In genomic region chr1:135793370-135794215, GRCm38 (mm10) we compare ENCODE assay signal across 8 mouse cellular contexts. TPM values are rescaled to one million over a fixed set of nuclear protein-coding genes. Genes with fewer than 3 reads are reported as not detected.
DNase-seq lines count a peak whose midpoint lies in the region; ATAC-seq and TF ChIP-seq lines count a peak whose summit lies in the region.

No protein-coding gene starts in this region.

- no peaks in the 10 kb centered on the region for H3K9me3 ChIP-seq in kidney, embryonic 16.5 days (ENCODE audit: low read length)
- H3K9me3 ChIP-seq in embryonic facial prominence, embryonic 15.5 days (replicated peaks) = no peaks in the 10 kb centered on the region
- no peaks in the 10 kb centered on the region for H3K9me3 ChIP-seq in hindbrain, embryonic 11.5 days (ENCODE audit: control insufficient read depth, low read length)
- H3K9me3 ChIP-seq in liver, embryonic 11.5 days (ENCODE audit: control insufficient read depth, low read length) = no peaks in the 10 kb centered on the region

- H3K4me1 ChIP-seq in kidney, embryonic 16.5 days (ENCODE audit: insufficient read depth, low read length) = peaks cover 34% of the 10 kb centered on the region
- H3K4me1 ChIP-seq in embryonic facial prominence, embryonic 15.5 days = peaks cover 26% of the 10 kb centered on the region
- H3K4me1 ChIP-seq in hindbrain, embryonic 11.5 days (replicated peaks; ENCODE audit: control insufficient read depth, insufficient read depth, low read length) = no peaks in the 10 kb centered on the region; the same call in 1 of the 2 replicates
- peaks cover 22% of the 10 kb centered on the region for H3K4me1 ChIP-seq in liver, embryonic 11.5 days (replicated peaks; ENCODE audit: control insufficient read depth, insufficient read depth, low read length)
- H3K4me1 ChIP-seq in cerebellum, adult 2 months (ENCODE audit: control insufficient read depth, insufficient read depth, low read length) = no peaks in the 10 kb centered on the region

- H3K27ac ChIP-seq in kidney, embryonic 16.5 days (ENCODE audit: low read length) = peak overlapping the region; percentile 89
- H3K27ac ChIP-seq in embryonic facial prominence, embryonic 15.5 days (replicated peaks) = peak overlapping the region; percentile 85
- no peak overlapping the region for H3K27ac ChIP-seq in hindbrain, embryonic 11.5 days (ENCODE audit: low read depth, low read length)
- H3K27ac ChIP-seq in liver, embryonic 11.5 days (ENCODE audit: low read depth, low read length) = no peak overlapping the region
- no peak overlapping the region for H3K27ac ChIP-seq in cerebellum, adult 2 months (ENCODE audit: insufficient read depth, low read length)

- peak overlapping the region; percentile 56 for H3K4me2 ChIP-seq in kidney, embryonic 16.5 days (replicated peaks; ENCODE audit: low read depth, low read length)
- peak overlapping the region; percentile 48 for H3K4me2 ChIP-seq in embryonic facial prominence, embryonic 15.5 days (replicated peaks)
- peak overlapping the region; percentile 22 for H3K4me2 ChIP-seq in hindbrain, embryonic 11.5 days (replicated peaks; ENCODE audit: low read depth, low read length)
- H3K4me2 ChIP-seq in liver, embryonic 11.5 days = peak overlapping the region; percentile 40

- H3K9ac ChIP-seq in kidney, embryonic 16.5 days (replicated peaks; ENCODE audit: low read length) = peak overlapping the region; percentile 63
- peak overlapping the region; percentile 1; the same call in 1 of the 2 replicates for H3K9ac ChIP-seq in embryonic facial prominence, embryonic 15.5 days
- H3K9ac ChIP-seq in hindbrain, embryonic 11.5 days (ENCODE audit: low read depth, low read length) = no peak overlapping the region
- H3K9ac ChIP-seq in liver, embryonic 11.5 days (ENCODE audit: low read depth, low read length) = 0 out of 2 replicates have a peak overlapping the region, but pooled peaks have one; percentile 1

- TF ChIP-seq CTCF in cerebellum, adult 2 months (IDR thresholded peaks at IDR 0.05; ENCODE audit: borderline replicate concordance, insufficient read depth, low read depth, low read length) = no peak

- no peaks in the 10 kb centered on the region for H3K36me3 ChIP-seq in kidney, embryonic 16.5 days (ENCODE audit: insufficient read depth, low read length)
- no peaks in the 10 kb centered on the region for H3K36me3 ChIP-seq in embryonic facial prominence, embryonic 15.5 days
- H3K36me3 ChIP-seq in hindbrain, embryonic 11.5 days (ENCODE audit: control insufficient read depth, insufficient read depth, low read length) = no peaks in the 10 kb centered on the region
- H3K36me3 ChIP-seq in liver, embryonic 11.5 days (ENCODE audit: control insufficient read depth, insufficient read depth, low read length) = no peaks in the 10 kb centered on the region

- peak overlapping the region; percentile 28 for H3K4me3 ChIP-seq in kidney, embryonic 16.5 days (ENCODE audit: low read length)
- H3K4me3 ChIP-seq in embryonic facial prominence, embryonic 15.5 days (replicated peaks) = peak overlapping the region; percentile 22
- peak overlapping the region; percentile 3; the same call in 1 of the 2 replicates for H3K4me3 ChIP-seq in hindbrain, embryonic 11.5 days (ENCODE audit: low read depth, low read length)
- H3K4me3 ChIP-seq in liver, embryonic 11.5 days (ENCODE audit: low read depth, low read length) = peak overlapping the region; percentile 5; the same call in 1 of the 2 replicates
- H3K4me3 ChIP-seq in cerebellum, adult 2 months (replicated peaks; ENCODE audit: insufficient read depth, low read depth, low read length) = no peak overlapping the region

- no peaks in the 10 kb centered on the region for H3K27me3 ChIP-seq in kidney, embryonic 16.5 days (ENCODE audit: insufficient read depth, low read length)
- H3K27me3 ChIP-seq in embryonic facial prominence, embryonic 15.5 days = no peaks in the 10 kb centered on the region
- H3K27me3 ChIP-seq in hindbrain, embryonic 11.5 days (ENCODE audit: control insufficient read depth, insufficient read depth, low read length) = peaks cover 5% of the 10 kb centered on the region
- H3K27me3 ChIP-seq in liver, embryonic 11.5 days (replicated peaks; ENCODE audit: control insufficient read depth, insufficient read depth, low read length) = peaks cover 4% of the 10 kb centered on the region; the same call in 1 of the 2 replicates
- no peaks in the 10 kb centered on the region for H3K27me3 ChIP-seq in cerebellum, adult 2 months (ENCODE audit: control insufficient read depth, insufficient read depth, low read length)

- ATAC-seq in kidney, embryonic 16.5 days (ENCODE audit: low FRiP score, low TSS enrichment) = peak; percentile 77
- peak; percentile 5; the same call in 1 of the 2 replicates for ATAC-seq in embryonic facial prominence, embryonic 15.5 days (ENCODE audit: insufficient number of reproducible peaks, low FRiP score, low TSS enrichment, low read depth)
- ATAC-seq in hindbrain, embryonic 11.5 days (ENCODE audit: low FRiP score) = 0 out of 2 replicates have a peak, but pooled peaks have one; percentile 17
- no peak for ATAC-seq in liver, embryonic 11.5 days (replicated peaks; ENCODE audit: low FRiP score)
- peak; percentile 55; the same call in 1 of the 2 replicates for ATAC-seq in monocyte, adult 5-6 weeks (replicated peaks; ENCODE audit: insufficient number of reproducible peaks, low FRiP score, low TSS enrichment, poor library complexity, severe bottlenecking)

- no peak for DNase-seq in kidney, adult 18-20 months
- peak; percentile 44 for DNase-seq in hindbrain, embryonic 11.5 days (ENCODE audit: low spot score)
- DNase-seq in liver, embryonic 11.5 days (ENCODE audit: low spot score) = no peak
- peak; percentile 78 for DNase-seq in testis, postnatal 14 days (ENCODE audit: low spot score)
- DNase-seq in cerebellum, adult 2 months = no peak

- TF ChIP-seq POLR2A in cerebellum, adult 2 months (IDR thresholded peaks at IDR 0.05; ENCODE audit: borderline replicate concordance, insufficient read depth, low read length) = no peak

- WGBS in kidney, embryonic 16.5 days = 8% methylated on average over 27 of the region's 27 CpGs
- WGBS in embryonic facial prominence, embryonic 15.5 days = 12% methylated on average over 27 of the region's 27 CpGs
- WGBS in hindbrain, embryonic 11.5 days = 15% methylated on average over 27 of the region's 27 CpGs
- WGBS in liver, embryonic 11.5 days = 8% methylated on average over 27 of the region's 27 CpGs
- WGBS in cerebellum, adult 2 months = 29% methylated on average over 27 of the region's 27 CpGs

RNA-seq across cellular contexts. Expression of gene Tnni1, which starts 14.4 kb away (rescaled TPM):
- 21.9 and 23.5 TPM in 2 replicates for polyA plus RNA-seq in kidney, embryonic 16.5 days (2015; fragmentation: Nextera tagmentation; extraction: Ambion mirVana)
- polyA plus RNA-seq in embryonic facial prominence, embryonic 15.5 days (2015; fragmentation: Nextera tagmentation; extraction: Ambion mirVana) = 297 and 410 TPM in 2 replicates
- polyA plus RNA-seq in hindbrain, embryonic 11.5 days (2014; fragmentation: Nextera tagmentation; extraction: Ambion mirVana) = 6.0 and 11.3 TPM in 2 replicates
- 42.1 and 58.2 TPM in 2 replicates for polyA plus RNA-seq in liver, embryonic 11.5 days (2014; fragmentation: Nextera tagmentation; extraction: Ambion mirVana)
- total RNA-seq in monocyte, adult 5-6 weeks (2017) = 0.97 to 3.4 TPM in 2 of 3 replicates, not detected in the other
- polyA plus RNA-seq in cerebellum, adult 2 months (2012; rRNA removed) = 22.1 and 25.9 TPM in 2 replicates

RNA-seq across cellular contexts. Expression of gene Lad1, which starts 24.8 kb away (rescaled TPM):
- polyA plus RNA-seq in kidney, embryonic 16.5 days (2015; fragmentation: Nextera tagmentation; extraction: Ambion mirVana) = 29.1 and 30.8 TPM in 2 replicates
- polyA plus RNA-seq in embryonic facial prominence, embryonic 15.5 days (2015; fragmentation: Nextera tagmentation; extraction: Ambion mirVana) = 57.9 and 58.0 TPM in 2 replicates
- polyA plus RNA-seq in hindbrain, embryonic 11.5 days (2014; fragmentation: Nextera tagmentation; extraction: Ambion mirVana) = 0.96 and 1.3 TPM in 2 replicates
- 0.99 and 1.7 TPM in 2 replicates for polyA plus RNA-seq in liver, embryonic 11.5 days (2014; fragmentation: Nextera tagmentation; extraction: Ambion mirVana)
- 0.29 TPM in 1 of 3 replicates, not detected in the others for total RNA-seq in monocyte, adult 5-6 weeks (2017)
- 0.76 and 1.2 TPM in 2 replicates for polyA plus RNA-seq in cerebellum, adult 2 months (2012; rRNA removed)

RNA-seq across cellular contexts. Expression of gene Phlda3, which starts 27.7 kb away (rescaled TPM):
- 79.6 and 87.5 TPM in 2 replicates for polyA plus RNA-seq in kidney, embryonic 16.5 days (2015; fragmentation: Nextera tagmentation; extraction: Ambion mirVana)
- 113 and 119 TPM in 2 replicates for polyA plus RNA-seq in embryonic facial prominence, embryonic 15.5 days (2015; fragmentation: Nextera tagmentation; extraction: Ambion mirVana)
- 18.2 and 18.6 TPM in 2 replicates for polyA plus RNA-seq in hindbrain, embryonic 11.5 days (2014; fragmentation: Nextera tagmentation; extraction: Ambion mirVana)
- 22.5 and 22.8 TPM in 2 replicates for polyA plus RNA-seq in liver, embryonic 11.5 days (2014; fragmentation: Nextera tagmentation; extraction: Ambion mirVana)
- 0.39 to 7.4 TPM (median 1.4 TPM) in 3 replicates for total RNA-seq in monocyte, adult 5-6 weeks (2017)
- polyA plus RNA-seq in cerebellum, adult 2 months (2012; rRNA removed) = 72.7 and 93.0 TPM in 2 replicates

RNA-seq across cellular contexts. Expression of gene Tnnt2, which starts 42.6 kb away (rescaled TPM):
- 9.4 and 37.2 TPM in 2 replicates for polyA plus RNA-seq in kidney, embryonic 16.5 days (2015; fragmentation: Nextera tagmentation; extraction: Ambion mirVana)
- polyA plus RNA-seq in embryonic facial prominence, embryonic 15.5 days (2015; fragmentation: Nextera tagmentation; extraction: Ambion mirVana) = 151 and 208 TPM in 2 replicates
- 2.0 and 3.3 TPM in 2 replicates for polyA plus RNA-seq in hindbrain, embryonic 11.5 days (2014; fragmentation: Nextera tagmentation; extraction: Ambion mirVana)
- 12.9 and 37.4 TPM in 2 replicates for polyA plus RNA-seq in liver, embryonic 11.5 days (2014; fragmentation: Nextera tagmentation; extraction: Ambion mirVana)
- total RNA-seq in monocyte, adult 5-6 weeks (2017) = not detected in 3 replicates
- 1.4 and 2.8 TPM in 2 replicates for polyA plus RNA-seq in cerebellum, adult 2 months (2012; rRNA removed)

Comparison
In these comparisons a context has a peak if more than half of its experiments do, and no peak if none do; other contexts are left out.
1. H3K27ac ChIP-seq: peak in kidney, embryonic 16.5 days (single experiment) and embryonic facial prominence, embryonic 15.5 days (single experiment); none in hindbrain, embryonic 11.5 days (single experiment), liver, embryonic 11.5 days (single experiment) and cerebellum, adult 2 months (single experiment).
2. DNase-seq: peak in hindbrain, embryonic 11.5 days (single experiment) and testis, postnatal 14 days (single experiment); none in kidney, adult 18-20 months (single experiment), liver, embryonic 11.5 days (single experiment) and cerebellum, adult 2 months (0 of 2).
3. RNA of gene Lad1, which starts 24.8 kb away (polyA plus RNA-seq): 57.9 to 58.0 TPM in embryonic facial prominence, embryonic 15.5 days and 29.1 to 30.8 TPM in kidney, embryonic 16.5 days; 0.99 to 1.7 TPM in liver, embryonic 11.5 days, 0.96 to 1.3 TPM in hindbrain, embryonic 11.5 days and 0.76 to 1.2 TPM in cerebellum, adult 2 months; every median in the first group is over 10 times any median in the second.
4. Peak in every context shown above with its lines, with median percentiles within 50 percentile points of each other: H3K4me2 ChIP-seq.